Mouse (Mus musculus) left cerebral cortex, postnatal 4 days (tissue): ENCODE results near the gene Bcl7c. TPM values are rescaled to one million over a fixed set of nuclear protein-coding genes. Genes with fewer than 3 reads are reported as not detected.
A peak's percentile ranks its signal among the peaks of the same experiment; 100 is the strongest.
"Not testable (repeated sequence)": the region's sequence is repeated elsewhere in the genome, so short reads cannot be mapped to it uniquely, and the experiment has no call there.

Experiments used
- DNase-seq: peaks from one replicate; pipeline ENCODE4 v3.0.0-alpha.2; 2022
- intact Hi-C: fragments of 180-260 bp; cut with DNase I; formaldehyde crosslinking; loops from one replicate; pipeline ENCODE4 v1.15.1; 2025
- total RNA-seq, 2 experiments: library from RNA; stranded (reverse); gene quantifications; 2 replicates each; pipeline ENCODE4 v1.2.3; 2021

Gene Bcl7c
- 10 to 100 TPM; 87.2 to 94.3 TPM for total RNA-seq

DNA sequence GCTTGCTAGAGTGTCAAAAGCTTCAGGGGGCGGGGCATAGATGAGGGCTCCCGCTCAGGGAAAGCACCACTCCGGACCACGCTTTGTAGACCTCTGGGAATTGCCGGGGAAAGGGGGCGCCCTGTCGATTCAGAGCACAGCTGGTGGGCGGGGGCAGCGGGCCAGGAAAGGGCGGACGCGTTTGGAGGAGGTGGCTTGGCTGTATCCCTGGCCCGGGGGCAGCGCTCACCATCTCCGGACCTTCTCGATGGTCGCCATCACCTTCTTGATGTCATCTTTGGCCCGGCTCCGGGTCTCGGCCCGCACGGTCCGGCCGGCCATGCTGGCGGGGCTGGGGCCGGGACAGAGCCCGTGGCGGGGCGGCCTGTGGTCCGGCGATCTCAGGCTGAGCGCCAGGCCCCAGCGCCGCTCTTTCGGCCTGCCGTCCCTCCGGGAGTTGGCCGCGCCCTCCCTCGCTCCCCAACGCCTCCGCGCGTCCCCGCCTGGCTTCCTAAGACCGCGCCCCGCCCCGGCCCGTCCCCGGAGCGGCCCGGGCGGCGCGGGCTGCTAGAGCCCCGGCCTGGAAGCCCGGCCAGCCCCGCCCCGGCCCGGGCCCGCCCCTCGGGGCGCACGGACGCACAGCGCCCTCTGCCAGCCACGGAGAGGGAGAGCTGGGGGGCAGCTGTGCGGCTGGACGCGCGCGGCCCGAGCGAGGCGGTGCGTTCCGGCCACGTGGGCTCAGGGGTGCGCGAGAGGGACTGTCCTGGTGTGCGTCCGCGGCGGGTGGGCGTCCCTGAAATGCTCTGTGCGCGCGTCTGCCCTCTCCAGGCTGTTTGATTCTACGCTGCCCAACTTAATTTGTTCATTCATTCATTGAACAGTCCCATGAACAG lies at the start of gene Bcl7c:
Gene Bcl7c, minus strand, starts transcription at position 727 of the 872 bp plus-strand sequence.
- peak; percentile 91 for DNase-seq
- intact Hi-C loops: loop anchor here (2.0 kb wide), 1 partner anchor 30 kb away; no protein-coding TSS in a partner anchor

- no peak for DNase-seq
- intact Hi-C loops: no loop called here
These were observed 45.0 kb upstream of the Bcl7c start for GRCm38 (mm10) chr7:127753741-127754140.

- DNase-seq: no peak
- intact Hi-C loops: no loop called here
These were observed 44.4 kb upstream of the Bcl7c start for GRCm38 (mm10) chr7:127753158-127753557.

DNA sequence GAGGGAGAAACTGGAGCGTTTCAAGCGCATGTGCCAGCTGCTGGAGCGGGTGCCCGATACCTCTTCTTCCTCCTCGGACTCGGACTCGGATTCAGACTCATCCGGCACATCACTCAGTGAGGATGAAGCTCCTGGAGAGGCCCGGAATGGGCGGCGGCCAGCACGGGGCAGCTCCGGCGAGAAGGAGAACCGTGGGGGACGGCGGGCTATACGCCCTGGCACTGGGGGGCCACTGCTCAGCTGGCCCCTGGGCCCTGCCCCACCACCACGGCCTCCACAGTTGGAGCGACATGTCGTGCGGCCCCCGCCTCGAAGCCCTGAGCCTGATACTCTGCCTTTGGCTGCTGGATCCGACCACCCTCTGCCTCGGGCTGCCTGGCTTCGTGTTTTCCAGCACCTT lies 43.3 kb upstream of the Bcl7c start:
- no peak for DNase-seq
- intact Hi-C loops: no loop called here

GRCm38 (mm10) chr7:127751619-127752018 lies 42.9 kb upstream of the Bcl7c start:
- DNase-seq: no peak
- intact Hi-C loops: no loop called here

DNA sequence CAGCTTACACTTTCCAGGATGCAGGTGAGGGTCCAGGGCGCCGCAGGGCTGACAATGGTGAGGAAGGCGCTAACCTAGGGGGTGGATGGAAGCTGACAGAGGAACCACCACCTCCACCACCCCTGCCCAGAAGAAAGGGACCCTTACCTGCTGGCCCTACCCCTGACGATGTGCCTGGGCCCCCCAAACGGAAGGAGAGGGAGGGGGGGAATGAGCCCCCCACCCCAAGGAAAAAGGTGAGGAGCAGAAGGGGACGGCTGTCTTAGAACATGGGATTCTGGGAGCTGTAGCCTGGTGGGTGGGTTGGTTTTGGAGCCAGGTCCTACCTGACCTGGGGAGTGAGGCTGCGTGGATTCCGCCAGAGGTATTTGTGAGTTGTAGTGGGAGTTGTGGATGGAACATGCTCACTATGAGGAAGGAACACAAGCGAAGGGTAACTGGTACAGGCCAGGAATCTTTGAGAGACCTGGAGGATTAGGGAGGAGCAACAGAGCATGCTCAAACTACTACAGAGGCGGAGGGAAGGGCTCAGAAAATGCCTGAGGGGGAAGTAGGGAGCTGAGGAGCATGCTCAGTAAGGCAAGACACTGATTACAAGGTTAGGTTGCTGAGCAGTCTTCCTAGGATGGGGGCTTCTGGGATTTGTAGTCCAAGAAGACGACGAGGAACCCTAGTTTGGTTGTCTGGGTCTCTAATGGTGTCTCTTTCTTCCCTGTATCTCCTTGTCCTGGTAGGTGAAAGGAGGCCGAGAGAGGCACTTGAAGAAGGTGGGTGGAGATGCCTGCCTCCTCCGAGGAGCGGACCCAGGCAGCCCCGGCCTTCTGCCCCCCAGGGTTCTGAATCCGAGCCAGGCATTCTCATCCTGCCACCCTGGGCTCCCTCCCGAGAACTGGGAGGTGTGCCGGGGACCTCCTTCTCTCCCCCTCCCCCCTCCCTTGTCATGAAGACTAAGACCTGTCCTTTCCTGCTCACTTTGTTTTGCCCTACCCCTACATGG lies 41.7 kb upstream of the Bcl7c start:
- intact Hi-C loops: no loop called here
- no peak for DNase-seq

GRCm38 (mm10) chr7:127748235-127748560 lies 39.5 kb upstream of the Bcl7c start:
- intact Hi-C loops: loop anchor here (10.0 kb wide), 1 partner anchor 73 kb away; no protein-coding TSS in a partner anchor
- no peak for DNase-seq

DNA sequence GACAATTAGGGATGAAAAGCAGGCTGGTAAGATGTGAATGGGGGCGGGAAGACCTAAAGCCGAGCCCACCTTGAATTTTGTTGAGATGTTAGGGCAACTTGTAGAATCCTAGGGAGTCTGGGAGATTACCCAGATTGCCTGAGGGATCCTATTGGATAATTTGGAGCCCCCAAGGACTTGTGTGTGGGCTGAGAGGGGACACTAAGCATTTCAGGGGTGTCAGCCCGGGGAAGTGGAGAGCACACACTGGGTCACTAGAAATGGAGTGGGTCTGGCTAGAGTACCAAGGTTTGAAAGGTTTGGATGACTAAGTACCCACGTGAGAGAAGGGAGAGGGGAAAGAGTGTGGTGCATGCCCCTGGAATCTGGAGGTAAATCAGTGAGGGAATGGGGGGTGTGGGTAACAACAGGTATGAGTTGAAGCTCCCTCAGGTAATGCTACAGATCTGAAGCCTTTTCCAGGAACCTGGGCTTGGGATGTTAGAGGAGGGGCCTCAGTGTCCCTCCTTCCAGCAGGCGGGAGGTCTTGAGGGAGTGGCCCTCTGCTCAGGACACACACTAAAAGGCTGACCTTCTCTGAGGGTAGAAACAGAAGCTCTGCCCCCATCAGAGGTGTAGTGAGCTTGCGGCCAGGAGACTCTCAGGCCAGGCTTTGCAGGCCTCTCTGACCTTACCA lies 39.0 kb upstream of the Bcl7c start:
- no peak for DNase-seq
- intact Hi-C loops: loop anchor here (10.0 kb wide), 1 partner anchor 73 kb away; no protein-coding TSS in a partner anchor

- DNase-seq: peak; percentile 63
- intact Hi-C loops: loop anchor here (10.0 kb wide), 1 partner anchor 72 kb away; no protein-coding TSS in a partner anchor
These were observed 38.1 kb upstream of the Bcl7c start for GRCm38 (mm10) chr7:127746494-127747491.

GRCm38 (mm10) chr7:127745652-127746493 lies 37.1 kb upstream of the Bcl7c start:
- peak; percentile 97 for DNase-seq
- intact Hi-C loops: loop anchor here (10.0 kb wide), 1 partner anchor 71 kb away; no protein-coding TSS in a partner anchor

- intact Hi-C loops: loop anchor here (10.0 kb wide), 1 partner anchor 70 kb away; no protein-coding TSS in a partner anchor
- DNase-seq: peak; percentile 94
These were observed 36.5 kb upstream of the Bcl7c start for GRCm38 (mm10) chr7:127745251-127745651.

GRCm38 (mm10) chr7:127744366-127745045 lies 35.8 kb upstream of the Bcl7c start, which contains the start of gene Fbxl19:
Gene Fbxl19, plus strand, starts transcription at chr7:127744543.
- intact Hi-C loops: loop anchor here (10.0 kb wide), 1 partner anchor 70 kb away; no protein-coding TSS in a partner anchor
- peak; percentile 84 for DNase-seq

DNA sequence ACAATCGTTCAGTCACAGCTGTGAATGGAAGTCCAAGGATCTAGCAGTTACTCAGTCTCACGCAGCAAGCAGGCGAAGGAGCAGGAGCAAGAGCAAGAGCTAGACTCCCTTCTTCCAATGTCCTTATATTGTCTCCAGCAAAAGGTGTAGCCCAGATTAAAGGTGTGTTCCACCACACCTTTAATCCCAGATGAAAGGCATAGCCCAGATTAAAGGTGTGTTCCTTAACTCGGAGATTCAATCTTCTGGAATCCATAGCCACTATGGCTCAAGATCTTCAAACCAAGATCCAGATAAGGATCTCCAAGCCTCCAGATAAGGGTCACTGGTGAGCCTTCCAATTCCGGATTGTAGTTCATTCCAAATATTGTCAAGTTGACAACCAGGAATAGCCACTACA lies 23.3 kb upstream of the Bcl7c start, which contains the start of gene Ctf2:
Gene Ctf2, minus strand, starts transcription at position 101 of the 400 bp plus-strand sequence.
- intact Hi-C loops, DNase-seq: not testable (repeated sequence)

DNA sequence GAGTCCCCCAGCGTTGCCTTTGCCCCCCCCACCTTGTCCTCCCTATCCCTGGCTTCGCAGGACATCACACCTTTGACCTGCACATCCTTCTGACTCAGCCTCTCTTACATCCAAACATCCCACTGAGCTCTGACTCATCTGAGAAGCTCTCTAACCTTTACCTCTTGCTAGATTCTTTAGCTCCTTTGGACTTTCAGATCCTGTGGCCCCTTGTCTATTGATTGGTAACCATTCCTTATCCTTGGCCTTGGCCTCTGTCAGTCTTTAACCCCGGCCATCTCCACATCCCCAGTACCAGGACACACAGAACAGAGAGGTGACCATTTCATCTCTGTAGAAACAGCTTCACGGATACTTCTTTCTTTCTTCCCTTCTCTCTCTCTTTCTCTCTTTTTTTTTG lies 21.4 kb upstream of the Bcl7c start:
- intact Hi-C loops: no loop called here
- DNase-seq: no peak

DNA sequence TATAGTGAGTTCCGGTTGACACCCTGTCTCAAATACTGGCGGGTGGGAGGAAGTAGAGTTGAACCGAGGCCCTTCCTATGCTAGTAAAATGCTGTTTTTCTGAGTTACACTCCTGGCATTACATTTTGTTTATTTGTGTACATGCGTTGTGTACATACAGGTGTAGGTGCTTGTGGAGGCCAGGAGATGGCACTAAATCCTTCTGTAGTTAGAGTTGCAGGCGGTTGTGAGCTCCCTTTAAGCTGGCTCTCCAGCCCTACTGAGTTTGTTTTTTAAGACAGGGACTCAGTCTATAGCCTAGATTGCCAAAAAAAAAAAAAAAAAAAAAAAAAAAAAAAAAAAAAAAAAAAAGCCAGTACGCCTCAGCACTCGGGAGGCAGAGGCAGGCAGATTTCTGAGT lies 19.2 kb upstream of the Bcl7c start:
- intact Hi-C loops: no loop called here
- DNase-seq: no peak

- no peak for DNase-seq
- intact Hi-C loops: no loop called here
These were observed 17.2 kb upstream of the Bcl7c start for GRCm38 (mm10) chr7:127725924-127726323.

DNA sequence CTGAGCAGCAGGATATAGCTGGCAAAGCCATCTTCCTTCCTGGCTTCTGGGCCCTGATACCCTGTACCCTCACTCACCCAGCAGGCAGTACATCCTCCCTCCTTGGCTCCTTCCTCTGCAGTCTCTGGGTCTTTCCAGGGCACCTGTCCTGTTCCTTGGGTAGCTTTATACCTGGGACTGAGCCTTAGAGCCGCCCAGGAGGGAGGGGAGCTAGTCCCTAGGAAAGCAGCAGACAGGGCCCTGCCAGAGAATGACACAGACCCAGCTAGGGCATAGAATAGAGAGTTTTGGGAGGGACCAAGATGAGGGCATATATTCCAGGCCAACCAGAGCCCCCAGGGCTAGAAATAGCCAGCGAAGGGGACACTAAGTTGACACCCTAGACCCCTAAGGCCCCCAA lies 16.8 kb upstream of the Bcl7c start:
- DNase-seq: no peak
- intact Hi-C loops: no loop called here
